Mouse (Mus musculus) A20 (cell line): ENCODE data around the gene Apbb2.
"Not testable (repeated sequence)": the region's sequence is repeated elsewhere in the genome, so short reads cannot be mapped to it uniquely, and the experiment has no call there.

Experiments used
- DNase-seq: peaks from one replicate; pipeline ENCODE4 v3.0.0-alpha.2; 2011; ENCODE audit warnings: low read depth, low spot score

The Apbb2 gene

GRCm38 (mm10) chr5:66302085-66302815 lies 316.3 kb downstream of the Apbb2 start:
- no peak for DNase-seq

- DNase-seq: no peak
These were observed 318.0 kb downstream of the Apbb2 start for GRCm38 (mm10) chr5:66300576-66300975.

- no peak for DNase-seq
These were observed 319.7 kb downstream of the Apbb2 start for GRCm38 (mm10) chr5:66298856-66299255.

- DNase-seq: no peak
These were observed 322.5 kb downstream of the Apbb2 start for GRCm38 (mm10) chr5:66296116-66296515.

GRCm38 (mm10) chr5:66294952-66295351 lies 323.6 kb downstream of the Apbb2 start:
- DNase-seq: no peak

GRCm38 (mm10) chr5:66294106-66294625 lies 324.4 kb downstream of the Apbb2 start:
- DNase-seq: no peak

GRCm38 (mm10) chr5:66280742-66281141 lies 337.8 kb downstream of the Apbb2 start:
- DNase-seq: peak; percentile 16

- DNase-seq: no peak
These were observed 338.9 kb downstream of the Apbb2 start for GRCm38 (mm10) chr5:66279650-66280049.

- no peak for DNase-seq
These were observed 344.2 kb downstream of the Apbb2 start for GRCm38 (mm10) chr5:66274417-66274816.

- DNase-seq: no peak
These were observed 347.4 kb downstream of the Apbb2 start for GRCm38 (mm10) chr5:66271141-66271540.

GRCm38 (mm10) chr5:66269616-66270015 lies 349.0 kb downstream of the Apbb2 start:
- no peak for DNase-seq

GRCm38 (mm10) chr5:66263398-66263797 lies 355.2 kb downstream of the Apbb2 start:
- DNase-seq: peak; percentile 24

GRCm38 (mm10) chr5:66262475-66262874 lies 356.1 kb downstream of the Apbb2 start:
- no peak for DNase-seq

GRCm38 (mm10) chr5:66259756-66260448 lies 358.7 kb downstream of the Apbb2 start, which contains the start of gene Nsun7:
Nsun7 (plus strand) TSS chr5:66259897.
- DNase-seq: no peak

- DNase-seq: not testable (repeated sequence)
These were observed 359.2 kb downstream of the Apbb2 start for GRCm38 (mm10) chr5:66259431-66259755.

GRCm38 (mm10) chr5:66259000-66259399 lies 359.6 kb downstream of the Apbb2 start:
- DNase-seq: no peak

GRCm38 (mm10) chr5:66255044-66255443 lies 363.5 kb downstream of the Apbb2 start:
- DNase-seq: no peak

- no peak for DNase-seq
These were observed 365.4 kb downstream of the Apbb2 start for GRCm38 (mm10) chr5:66253219-66253618.
